ENCODE assay signal across 8 mouse cellular contexts in genomic region chr12:84285593-84285968, GRCm38 (mm10). TPM values are rescaled to one million over a fixed set of nuclear protein-coding genes. Genes with fewer than 3 reads are reported as not detected.
DNase-seq lines count a peak whose midpoint lies in the region; ATAC-seq and TF ChIP-seq lines count a peak whose summit lies in the region.

No protein-coding gene starts in this region.

- ATAC-seq in liver, embryonic 13.5 days (ENCODE audit: low read depth): peak; percentile 16

- no peak for TF ChIP-seq CTCF in thymus, adult 2 months (IDR thresholded peaks at IDR 0.05; ENCODE audit: borderline replicate concordance, control insufficient read depth, extremely low read depth, insufficient read depth, low read length, poor library complexity)

- H3K4me1 ChIP-seq in thymus, adult 2 months (replicated peaks; ENCODE audit: control insufficient read depth, insufficient read depth, low read length): peaks cover 5% of the 10 kb centered on the region; the same call in 1 of the 2 replicates
- H3K4me1 ChIP-seq in liver, embryonic 13.5 days (replicated peaks): peaks cover 34% of the 10 kb centered on the region

- H3K27ac ChIP-seq in thymus, adult 2 months (ENCODE audit: control insufficient read depth, insufficient read depth, low read length): peak overlapping the region; percentile 9; the same call in 1 of the 2 replicates
- peak overlapping the region; percentile 80 for H3K27ac ChIP-seq in liver, embryonic 13.5 days

- no peak for TF ChIP-seq POLR2A in thymus, adult 2 months (IDR thresholded peaks at IDR 0.05; ENCODE audit: control insufficient read depth, extremely low read depth, insufficient read depth, low read length, poor library complexity)

- H3K36me3 ChIP-seq in thymus, adult 2 months (ENCODE audit: control insufficient read depth, insufficient read depth, low read length): no peaks in the 10 kb centered on the region
- peaks cover 6% of the 10 kb centered on the region for H3K36me3 ChIP-seq in liver, embryonic 13.5 days

- peak overlapping the region; percentile 79 for H3K4me2 ChIP-seq in liver, embryonic 13.5 days

- H3K9me3 ChIP-seq in liver, embryonic 13.5 days (replicated peaks): no peaks in the 10 kb centered on the region

- H3K27me3 ChIP-seq in thymus, adult 2 months (ENCODE audit: control insufficient read depth, insufficient read depth, low read length): no peaks in the 10 kb centered on the region
- no peaks in the 10 kb centered on the region for H3K27me3 ChIP-seq in liver, embryonic 13.5 days

- H3K9ac ChIP-seq in liver, embryonic 13.5 days: peak overlapping the region; percentile 79

- peak overlapping the region; percentile 81 for H3K4me3 ChIP-seq in thymus, adult 2 months (ENCODE audit: control insufficient read depth, insufficient read depth, low read length)
- H3K4me3 ChIP-seq in liver, embryonic 13.5 days (replicated peaks): peak overlapping the region; percentile 68

- WGBS in thymus, adult 2 months: 18% methylated on average over 8 of the region's 8 CpGs
- WGBS in liver, embryonic 13.5 days (ENCODE audit: insufficient replicate concordance): 10% methylated on average over 8 of the region's 8 CpGs

- DNase-seq in cerebellum, adult 9-11 months: peak; percentile 7
- DNase-seq in cerebellum, postnatal 25 days: no peak
- DNase-seq in thymus, adult 2 months: no peak
- DNase-seq in thymus, postnatal 10 days (ENCODE audit: low spot score in 2 of 2): no peak
- DNase-seq in liver, embryonic 13.5 days: no peak
- no peak for DNase-seq in B cell, adult 2 months
- DNase-seq in thymus, postnatal 4 days: no peak
- no peak for DNase-seq in layer of hippocampus, postnatal 25 days (ENCODE audit: extremely low spot score in 1 of 2, low spot score in 1 of 2)

RNA-seq across cellular contexts. Expression of gene Ptgr2, which starts 0.5 kb away (rescaled TPM):
- 7.4 and 8.1 TPM in 2 replicates for polyA plus RNA-seq in thymus, adult 2 months (2012; rRNA removed)
- 29.3 and 36.5 TPM in 2 replicates for polyA plus RNA-seq in liver, embryonic 13.5 days (2015; fragmentation: Nextera tagmentation; extraction: Ambion mirVana)
- 10 to 100 TPM; 38.0 to 41.3 TPM for total RNA-seq in layer of hippocampus, postnatal 25 days (2021)

RNA-seq across cellular contexts. Expression of gene Zfp410, which starts 31.1 kb away (rescaled TPM):
- 59.1 and 59.5 TPM in 2 replicates for polyA plus RNA-seq in thymus, adult 2 months (2012; rRNA removed)
- 44.5 and 49.1 TPM in 2 replicates for polyA plus RNA-seq in liver, embryonic 13.5 days (2015; fragmentation: Nextera tagmentation; extraction: Ambion mirVana)
- total RNA-seq in layer of hippocampus, postnatal 25 days (2021): 10 to 100 TPM; 31.4 to 38.7 TPM
